Mouse (Mus musculus): Measurements from ENCODE around the gene Rnft2. TPM values are rescaled to one million over a fixed set of nuclear protein-coding genes. Genes with fewer than 3 reads are reported as not detected.

Gene Rnft2
- polyA plus RNA-seq, 1 experiment from 2014 or later = 0.96 TPM

GRCm38 (mm10) chr5:118156976-118157375 lies 87.9 kb downstream of the Rnft2 start:
- H3K27me3 ChIP-seq (ENCODE audit: control insufficient read depth, insufficient read depth, low read length) = peaks cover 24% of the 10 kb centered on the region
- no peak overlapping the region for H3K4me3 ChIP-seq (ENCODE audit: low read length)
- ATAC-seq (replicated peaks; ENCODE audit: extremely low read depth, insufficient read depth, low FRiP score) = no peak
- H3K4me2 ChIP-seq (ENCODE audit: low read depth, low read length) = no peak overlapping the region
- no peak overlapping the region for H3K9ac ChIP-seq (ENCODE audit: low read length)
- H3K9me3 ChIP-seq (replicated peaks; ENCODE audit: control insufficient read depth, low read length) = no peaks in the 10 kb centered on the region
- WGBS = 15% methylated on average over 4 of the region's 4 CpGs
- H3K4me1 ChIP-seq (ENCODE audit: control insufficient read depth, insufficient read depth, low read length) = peaks cover 10% of the 10 kb centered on the region
- no peak overlapping the region for H3K27ac ChIP-seq (ENCODE audit: low read length)
- peaks cover 2% of the 10 kb centered on the region; the same call in 1 of the 2 replicates for H3K36me3 ChIP-seq (ENCODE audit: control insufficient read depth, insufficient read depth)

- no peak for ATAC-seq (replicated peaks; ENCODE audit: extremely low read depth, insufficient read depth, low FRiP score)
Observed at GRCm38 (mm10) chr5:118155565-118155947, 89.4 kb downstream of the Rnft2 start.

GRCm38 (mm10) chr5:118154839-118155564 lies 89.9 kb downstream of the Rnft2 start, which contains the start of gene Fbxw8:
Gene Fbxw8 (minus strand): TSS chr5:118155464.
- under 1% methylated on average over 66 of the region's 67 CpGs for WGBS
- H3K9ac ChIP-seq (ENCODE audit: low read length) = peak within 1 kb of the TSS; percentile 98

More at GRCm38 (mm10) chr5:118155565-118155947, 89.4 kb downstream of the Rnft2 start:
- peaks cover 13% of the 10 kb centered on the region for H3K27me3 ChIP-seq (ENCODE audit: control insufficient read depth, insufficient read depth, low read length)
- peak overlapping the region; percentile 79 for H3K4me2 ChIP-seq (ENCODE audit: low read depth, low read length)
- H3K4me3 ChIP-seq (ENCODE audit: low read length) = peak overlapping the region; percentile 95
- H3K9ac ChIP-seq (ENCODE audit: low read length) = peak overlapping the region; percentile 98
- peaks cover 5% of the 10 kb centered on the region; the same call in 1 of the 2 replicates for H3K36me3 ChIP-seq (ENCODE audit: control insufficient read depth, insufficient read depth)
- WGBS = 16% methylated on average over 9 of the region's 9 CpGs
- H3K9me3 ChIP-seq (replicated peaks; ENCODE audit: control insufficient read depth, low read length) = no peaks in the 10 kb centered on the region
- H3K27ac ChIP-seq (ENCODE audit: low read length) = no peak overlapping the region; the same call in 1 of the 2 replicates
- H3K4me1 ChIP-seq (ENCODE audit: control insufficient read depth, insufficient read depth, low read length) = peaks cover 10% of the 10 kb centered on the region

GRCm38 (mm10) chr5:118149711-118150110 lies 95.2 kb downstream of the Rnft2 start:
- 46% methylated on average over 3 of the region's 3 CpGs for WGBS
- peak overlapping the region; percentile 59 for H3K27ac ChIP-seq (ENCODE audit: low read length)
- H3K9me3 ChIP-seq (replicated peaks; ENCODE audit: control insufficient read depth, low read length) = no peaks in the 10 kb centered on the region
- peak; percentile 21; the same call in 1 of the 2 replicates for ATAC-seq (replicated peaks; ENCODE audit: extremely low read depth, insufficient read depth, low FRiP score)
- H3K36me3 ChIP-seq (ENCODE audit: control insufficient read depth, insufficient read depth) = peaks cover 5% of the 10 kb centered on the region; the same call in 1 of the 2 replicates
- peaks cover 53% of the 10 kb centered on the region for H3K4me1 ChIP-seq (ENCODE audit: control insufficient read depth, insufficient read depth, low read length)
- H3K9ac ChIP-seq (ENCODE audit: low read length) = no peak overlapping the region
- H3K27me3 ChIP-seq (ENCODE audit: control insufficient read depth, insufficient read depth, low read length) = no peaks in the 10 kb centered on the region
- H3K4me2 ChIP-seq (ENCODE audit: low read depth, low read length) = no peak overlapping the region
- no peak overlapping the region for H3K4me3 ChIP-seq (ENCODE audit: low read length)

More at GRCm38 (mm10) chr5:118154839-118155564, 89.9 kb downstream of the Rnft2 start, which contains the start of gene Fbxw8:
- H3K4me2 ChIP-seq (ENCODE audit: low read depth, low read length) = peak within 1 kb of the TSS; percentile 79
- H3K9me3 ChIP-seq (replicated peaks; ENCODE audit: control insufficient read depth, low read length) = no peaks in the 10 kb centered on the region
- H3K27me3 ChIP-seq (ENCODE audit: control insufficient read depth, insufficient read depth, low read length) = peaks cover 8% of the 10 kb centered on the region; the same call in 1 of the 2 replicates
- H3K4me3 ChIP-seq (ENCODE audit: low read length) = peak within 1 kb of the TSS; percentile 95
- ATAC-seq (replicated peaks; ENCODE audit: extremely low read depth, insufficient read depth, low FRiP score) = peak; percentile 88
- peak within 1 kb of the TSS; percentile 74 for H3K27ac ChIP-seq (ENCODE audit: low read length)
- H3K4me1 ChIP-seq (ENCODE audit: control insufficient read depth, insufficient read depth, low read length) = peaks cover 14% of the 10 kb centered on the region
- H3K36me3 ChIP-seq (ENCODE audit: control insufficient read depth, insufficient read depth) = peaks cover 5% of the 10 kb centered on the region; the same call in 1 of the 2 replicates

GRCm38 (mm10) chr5:118147264-118147663 lies 97.7 kb downstream of the Rnft2 start:
- ATAC-seq (replicated peaks; ENCODE audit: extremely low read depth, insufficient read depth, low FRiP score) = no peak
- WGBS = 75% methylated on average over 10 of the region's 10 CpGs

GRCm38 (mm10) chr5:118145999-118146679 lies 98.8 kb downstream of the Rnft2 start:
- WGBS = 27% methylated on average over 15 of the region's 15 CpGs
- Histone ChIP-seq H3K4me3 (ENCODE audit: low read length) (no peak overlapping the region; the same call in 1 of the 2 replicates), H3K9me3 (replicated peaks; ENCODE audit: control insufficient read depth, low read length) (no peaks in the 10 kb centered on the region), H3K9ac (ENCODE audit: low read length) (peak overlapping the region; percentile 33), H3K4me1 (ENCODE audit: control insufficient read depth, insufficient read depth, low read length) (peaks cover 47% of the 10 kb centered on the region), H3K36me3 (ENCODE audit: control insufficient read depth, insufficient read depth) (peaks cover 12% of the 10 kb centered on the region), H3K4me2 (ENCODE audit: low read depth, low read length) (peak overlapping the region; percentile 24), H3K27me3 (ENCODE audit: control insufficient read depth, insufficient read depth, low read length) (no peaks in the 10 kb centered on the region), H3K27ac (ENCODE audit: low read length) (peak overlapping the region; percentile 71)
- peak; percentile 56; the same call in 1 of the 2 replicates for ATAC-seq (replicated peaks; ENCODE audit: extremely low read depth, insufficient read depth, low FRiP score)

More at GRCm38 (mm10) chr5:118147264-118147663, 97.7 kb downstream of the Rnft2 start:
- H3K36me3 ChIP-seq (ENCODE audit: control insufficient read depth, insufficient read depth) = peaks cover 7% of the 10 kb centered on the region
- no peaks in the 10 kb centered on the region for H3K27me3 ChIP-seq (ENCODE audit: control insufficient read depth, insufficient read depth, low read length)
- no peak overlapping the region for H3K4me3 ChIP-seq (ENCODE audit: low read length)
- H3K27ac ChIP-seq (ENCODE audit: low read length) = no peak overlapping the region
- no peak overlapping the region for H3K4me2 ChIP-seq (ENCODE audit: low read depth, low read length)
- no peak overlapping the region for H3K9ac ChIP-seq (ENCODE audit: low read length)
- peaks cover 47% of the 10 kb centered on the region for H3K4me1 ChIP-seq (ENCODE audit: control insufficient read depth, insufficient read depth, low read length)
- H3K9me3 ChIP-seq (replicated peaks; ENCODE audit: control insufficient read depth, low read length) = no peaks in the 10 kb centered on the region

GRCm38 (mm10) chr5:118145458-118145857 lies 99.5 kb downstream of the Rnft2 start:
- H3K27me3 ChIP-seq (ENCODE audit: control insufficient read depth, insufficient read depth, low read length) = no peaks in the 10 kb centered on the region
- 87% methylated on average over 3 of the region's 3 CpGs for WGBS
- ATAC-seq (replicated peaks; ENCODE audit: extremely low read depth, insufficient read depth, low FRiP score) = no peak
- peaks cover 47% of the 10 kb centered on the region for H3K4me1 ChIP-seq (ENCODE audit: control insufficient read depth, insufficient read depth, low read length)
- H3K4me2 ChIP-seq (ENCODE audit: low read depth, low read length) = no peak overlapping the region
- H3K9ac ChIP-seq (ENCODE audit: low read length) = peak overlapping the region; percentile 13; the same call in 1 of the 2 replicates
- peaks cover 12% of the 10 kb centered on the region for H3K36me3 ChIP-seq (ENCODE audit: control insufficient read depth, insufficient read depth)
- H3K27ac ChIP-seq (ENCODE audit: low read length) = peak overlapping the region; percentile 71
- H3K9me3 ChIP-seq (replicated peaks; ENCODE audit: control insufficient read depth, low read length) = no peaks in the 10 kb centered on the region
- H3K4me3 ChIP-seq (ENCODE audit: low read length) = no peak overlapping the region

- no peak overlapping the region for H3K4me2 ChIP-seq (ENCODE audit: low read depth, low read length)
- H3K27ac ChIP-seq (ENCODE audit: low read length) = no peak overlapping the region
- ATAC-seq (replicated peaks; ENCODE audit: extremely low read depth, insufficient read depth, low FRiP score) = no peak
- H3K9ac ChIP-seq (ENCODE audit: low read length) = no peak overlapping the region
- H3K36me3 ChIP-seq (ENCODE audit: control insufficient read depth, insufficient read depth) = peaks cover 12% of the 10 kb centered on the region
- WGBS = 62% methylated on average over 6 of the region's 6 CpGs
- H3K4me1 ChIP-seq (ENCODE audit: control insufficient read depth, insufficient read depth, low read length) = peaks cover 40% of the 10 kb centered on the region
- no peak overlapping the region for H3K4me3 ChIP-seq (ENCODE audit: low read length)
- no peaks in the 10 kb centered on the region for H3K27me3 ChIP-seq (ENCODE audit: control insufficient read depth, insufficient read depth, low read length)
- no peaks in the 10 kb centered on the region for H3K9me3 ChIP-seq (replicated peaks; ENCODE audit: control insufficient read depth, low read length)
Observed at GRCm38 (mm10) chr5:118144770-118145169, 100.1 kb downstream of the Rnft2 start.
